Mouse (Mus musculus): ENCODE measurements around the gene Lrrc23.

Gene Lrrc23

DNA sequence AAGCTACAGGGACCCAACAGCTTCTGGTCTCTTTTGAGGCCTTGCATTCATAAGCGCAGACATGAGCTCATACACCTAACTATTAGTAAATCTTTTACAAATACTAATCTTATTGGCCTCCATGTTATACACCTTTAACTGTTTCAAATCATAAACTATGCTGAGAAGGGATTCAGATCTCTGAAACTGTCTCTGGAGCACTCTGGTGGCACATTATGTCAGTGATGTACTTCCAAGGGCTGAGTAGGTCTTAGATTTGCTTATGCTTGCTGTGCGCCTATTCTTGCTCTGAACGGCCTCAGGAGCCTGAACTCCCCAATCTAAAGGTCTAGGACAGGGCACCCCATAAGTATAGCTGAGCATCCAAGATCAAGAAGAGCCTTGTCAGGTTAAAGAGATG is 37.7 kb downstream of the Lrrc23 start:
- no peak for DNase-seq (ENCODE audit: low spot score)

DNA sequence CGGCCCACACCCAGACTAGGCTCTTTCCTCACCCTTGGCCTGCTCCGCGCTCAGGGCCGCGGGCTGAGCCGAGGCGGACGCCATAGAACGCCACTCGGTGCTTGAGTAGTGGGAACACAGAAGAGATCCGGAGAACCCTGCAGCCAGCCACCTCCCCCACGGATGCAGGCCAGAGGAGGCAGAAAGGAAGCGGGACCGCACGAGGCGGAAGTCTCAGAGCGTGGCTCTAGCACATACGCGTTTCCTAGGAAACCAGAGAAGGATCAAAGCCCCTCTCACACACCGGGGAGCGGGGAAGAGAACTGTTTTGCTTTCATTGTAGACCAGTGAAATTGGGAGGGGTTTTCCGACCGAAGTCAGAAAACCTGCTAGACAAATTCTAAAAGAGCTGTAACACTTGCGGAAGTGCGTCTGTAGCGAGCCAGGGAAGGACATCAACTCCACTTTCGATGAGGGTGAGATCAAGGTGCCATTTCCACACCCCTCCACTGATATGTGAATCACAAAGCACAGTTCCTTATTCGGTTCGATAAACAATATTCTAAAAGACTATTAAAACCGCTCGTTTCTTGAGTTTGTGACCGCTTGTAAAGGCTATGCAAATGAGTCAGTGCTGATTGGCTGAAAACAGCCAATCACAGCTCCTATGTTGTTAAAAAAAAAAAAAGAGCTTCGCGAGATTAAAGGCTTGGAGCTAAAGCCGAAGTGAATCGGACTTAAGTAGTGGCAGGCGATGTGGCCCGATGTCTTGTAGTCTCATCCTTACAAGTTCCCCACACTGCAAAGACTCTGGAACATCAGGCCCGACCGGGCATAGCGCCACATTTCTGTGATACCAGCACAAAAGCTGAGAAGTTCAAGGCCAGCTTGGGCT is 38.4 kb downstream of the Lrrc23 start, which contains the start of gene Grcc10:
Gene Grcc10 (minus strand): TSS at position 487 of the 874 bp plus-strand sequence.
- peak; percentile 74 for DNase-seq (ENCODE audit: low spot score)

DNA sequence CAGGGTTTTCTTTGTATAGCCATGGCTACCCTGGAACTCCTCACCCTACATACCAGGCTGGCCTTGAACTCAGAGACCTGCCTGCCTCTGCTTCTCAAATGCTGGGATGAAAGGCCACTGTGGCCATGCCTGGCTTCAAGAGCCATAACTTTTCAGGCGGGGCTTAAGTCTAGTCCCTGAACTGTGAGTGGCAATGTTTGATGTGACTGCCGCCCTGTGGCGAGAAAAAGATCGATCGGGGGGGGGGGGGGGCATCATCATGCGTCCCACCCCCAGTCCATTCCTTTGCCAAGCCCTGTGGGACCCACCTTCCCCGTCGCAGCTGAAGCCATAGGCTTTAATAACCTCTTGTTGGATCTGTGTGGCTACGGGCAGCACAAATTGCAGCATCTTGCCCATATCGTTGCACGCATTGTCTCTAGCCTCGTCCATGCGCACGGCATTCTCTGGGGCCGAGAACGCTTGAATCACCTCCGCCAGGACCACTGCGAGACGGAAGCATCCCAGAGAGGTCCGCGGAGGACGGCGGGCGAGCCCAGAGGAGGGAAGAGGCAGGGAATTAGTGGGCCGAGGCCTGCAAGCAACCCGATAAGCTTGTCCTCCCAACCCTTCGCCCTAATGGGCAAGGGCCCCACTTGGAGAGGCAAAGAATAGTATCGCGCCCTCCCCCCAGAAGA is 39.2 kb downstream of the Lrrc23 start:
- no peak for DNase-seq (ENCODE audit: low spot score)

DNA sequence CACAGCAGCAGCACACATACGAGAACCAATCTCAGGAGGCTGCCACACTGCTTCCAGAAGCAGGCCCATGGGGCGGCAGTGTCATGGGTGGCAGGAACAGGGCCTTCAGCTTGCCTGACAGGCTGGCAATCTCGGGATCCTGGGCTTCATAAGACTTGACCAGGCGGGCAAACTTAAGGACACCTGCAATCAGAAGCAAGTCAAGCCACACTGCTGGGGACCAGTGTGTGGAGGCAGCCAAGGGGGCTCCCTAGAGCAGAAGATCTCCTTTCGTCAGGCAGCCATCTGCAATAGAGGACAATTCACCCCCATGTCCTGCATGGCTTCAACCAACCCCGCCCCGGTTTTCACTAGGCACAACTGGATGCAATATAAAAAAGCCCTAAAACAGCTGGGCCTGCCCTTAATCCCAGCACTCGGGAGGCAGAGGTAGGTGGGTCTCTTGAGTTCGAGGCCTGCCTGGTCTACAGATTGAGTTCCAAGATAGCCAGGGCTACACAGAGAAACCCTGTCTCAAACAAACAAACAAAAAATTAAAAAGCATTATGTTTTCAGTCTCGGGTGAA is 40.2 kb downstream of the Lrrc23 start:
- no peak for DNase-seq (ENCODE audit: low spot score)

DNA sequence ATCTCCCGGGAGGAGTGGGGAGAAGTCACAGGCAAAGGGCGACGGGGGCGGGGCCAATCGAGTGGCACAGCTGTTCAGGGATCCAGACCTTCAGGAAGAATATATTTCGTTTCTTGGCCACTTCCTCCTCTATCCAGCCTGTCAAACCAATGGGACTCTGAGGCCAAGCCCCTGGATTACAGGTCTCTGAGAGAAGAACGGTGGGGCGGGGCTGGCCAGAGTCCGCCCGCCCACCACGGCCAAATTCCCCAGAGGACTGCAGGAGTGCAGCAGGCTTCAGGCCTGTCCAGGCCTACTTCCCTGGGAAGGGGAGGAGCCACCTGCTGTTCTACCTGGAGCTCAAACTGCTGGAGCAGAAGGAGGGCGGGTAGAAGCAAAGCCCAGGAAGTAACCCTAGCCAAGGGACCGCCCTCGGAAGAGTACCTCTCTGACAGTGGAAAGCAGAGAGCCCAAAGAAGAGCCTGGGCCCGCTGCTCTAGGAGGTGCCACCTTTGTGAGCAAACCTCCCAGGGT is 41.0 kb downstream of the Lrrc23 start, which contains the start of gene Ptpn6:
Gene Ptpn6 (minus strand): TSS at position 204 of the 513 bp plus-strand sequence.
- DNase-seq (ENCODE audit: low spot score) = no peak

DNA sequence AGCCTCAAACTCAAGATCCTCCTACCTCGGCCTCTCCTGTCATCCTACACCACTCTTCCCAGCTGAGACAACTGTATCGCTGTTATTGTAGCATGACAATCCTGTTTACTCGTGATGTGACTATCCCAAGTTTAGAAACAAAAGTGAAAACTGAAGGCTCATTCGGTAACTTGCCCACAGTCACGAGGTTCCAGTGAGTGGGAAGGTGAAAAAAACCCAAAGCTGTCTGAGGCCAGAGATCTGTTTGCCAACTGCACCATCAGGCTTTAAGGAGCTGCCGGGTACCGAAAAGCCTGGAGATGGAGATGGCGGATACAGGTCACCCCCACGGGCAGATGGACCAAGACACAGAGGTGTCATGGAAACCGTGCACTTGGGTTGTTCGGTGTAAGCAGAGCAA is 42.5 kb downstream of the Lrrc23 start:
- DNase-seq (ENCODE audit: low spot score) = no peak

DNA sequence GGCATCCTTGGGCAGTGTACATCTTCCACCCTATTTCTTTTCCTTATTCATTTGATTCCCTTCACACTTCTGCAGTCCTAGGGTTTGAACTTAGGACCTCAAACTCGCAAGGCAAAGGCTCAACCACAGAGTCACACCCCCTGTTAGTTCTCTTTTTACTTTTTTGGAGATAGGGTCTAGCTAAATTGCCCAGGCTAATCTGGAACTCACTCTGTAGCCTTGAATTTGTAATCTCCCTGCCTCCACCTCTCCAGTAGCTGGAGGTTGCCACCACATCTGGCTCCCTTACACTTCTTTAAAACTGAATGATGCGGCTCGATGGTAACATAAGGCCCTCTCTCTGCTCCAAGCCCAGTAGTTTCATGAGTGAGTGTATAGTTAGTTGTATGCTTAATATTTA is 45.1 kb downstream of the Lrrc23 start:
- no peak for DNase-seq (ENCODE audit: low spot score)

DNA sequence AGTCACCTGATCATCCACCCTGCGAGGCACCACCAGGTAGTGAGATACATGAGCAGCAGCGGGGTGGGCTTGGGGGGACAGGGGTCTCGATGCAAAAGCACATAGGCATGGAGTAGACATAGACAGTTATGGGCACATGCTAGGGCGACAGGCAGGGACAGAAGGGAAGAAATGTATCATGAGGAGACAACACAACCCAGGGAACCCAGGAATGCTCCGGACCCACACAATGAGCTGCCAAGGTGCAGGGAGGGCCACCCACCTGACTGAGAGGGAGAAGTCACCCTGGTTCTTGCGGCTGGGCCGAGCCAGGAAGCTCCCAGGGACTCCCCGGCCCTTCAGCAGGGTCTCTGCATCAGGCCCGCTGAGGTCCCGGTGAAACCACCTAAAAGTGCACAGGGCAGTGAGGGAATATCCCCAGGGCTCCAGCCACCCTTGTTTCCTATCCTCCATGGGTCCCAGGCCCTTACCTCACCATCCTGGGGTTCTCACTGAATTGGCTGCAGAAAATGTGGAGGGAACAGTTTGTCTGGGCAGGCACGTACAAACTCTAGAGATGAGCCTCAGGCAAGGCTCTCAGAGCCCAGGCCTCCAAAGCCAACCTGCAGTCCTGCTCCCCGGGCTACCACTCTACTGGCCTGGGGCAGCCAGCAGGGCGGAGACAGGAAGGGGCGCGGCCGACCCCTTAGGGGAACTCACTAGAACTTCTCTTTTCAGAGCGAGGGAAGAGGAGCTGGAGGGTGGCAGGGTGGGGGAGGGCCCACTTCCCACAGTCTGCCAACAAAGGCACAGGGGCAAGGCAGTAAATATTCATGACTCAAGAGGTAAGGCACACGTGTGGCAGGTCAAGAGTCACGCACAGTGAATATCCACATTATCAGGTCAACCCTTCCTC is 46.8 kb downstream of the Lrrc23 start:
- no peak for DNase-seq (ENCODE audit: low spot score)

DNA sequence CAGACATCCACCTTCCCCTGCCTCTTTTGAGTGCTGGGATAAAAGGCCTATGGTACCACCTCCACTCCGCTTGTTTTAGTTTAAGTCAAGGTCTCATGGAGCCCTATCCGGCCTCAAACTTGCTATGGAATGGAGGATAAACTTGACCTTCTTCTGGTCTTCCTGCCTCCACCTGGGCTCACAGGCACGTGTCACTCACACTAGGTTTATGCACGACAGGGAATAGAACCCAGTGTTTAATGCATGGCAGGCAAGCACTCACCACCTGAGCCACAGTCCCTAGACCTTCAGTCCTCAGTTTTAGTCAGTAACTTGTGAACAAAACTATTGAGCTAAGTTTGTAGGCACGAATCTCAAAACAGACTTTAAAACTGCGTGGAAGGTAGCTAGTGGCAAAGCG is 48.5 kb downstream of the Lrrc23 start:
- no peak for DNase-seq (ENCODE audit: low spot score)

DNA sequence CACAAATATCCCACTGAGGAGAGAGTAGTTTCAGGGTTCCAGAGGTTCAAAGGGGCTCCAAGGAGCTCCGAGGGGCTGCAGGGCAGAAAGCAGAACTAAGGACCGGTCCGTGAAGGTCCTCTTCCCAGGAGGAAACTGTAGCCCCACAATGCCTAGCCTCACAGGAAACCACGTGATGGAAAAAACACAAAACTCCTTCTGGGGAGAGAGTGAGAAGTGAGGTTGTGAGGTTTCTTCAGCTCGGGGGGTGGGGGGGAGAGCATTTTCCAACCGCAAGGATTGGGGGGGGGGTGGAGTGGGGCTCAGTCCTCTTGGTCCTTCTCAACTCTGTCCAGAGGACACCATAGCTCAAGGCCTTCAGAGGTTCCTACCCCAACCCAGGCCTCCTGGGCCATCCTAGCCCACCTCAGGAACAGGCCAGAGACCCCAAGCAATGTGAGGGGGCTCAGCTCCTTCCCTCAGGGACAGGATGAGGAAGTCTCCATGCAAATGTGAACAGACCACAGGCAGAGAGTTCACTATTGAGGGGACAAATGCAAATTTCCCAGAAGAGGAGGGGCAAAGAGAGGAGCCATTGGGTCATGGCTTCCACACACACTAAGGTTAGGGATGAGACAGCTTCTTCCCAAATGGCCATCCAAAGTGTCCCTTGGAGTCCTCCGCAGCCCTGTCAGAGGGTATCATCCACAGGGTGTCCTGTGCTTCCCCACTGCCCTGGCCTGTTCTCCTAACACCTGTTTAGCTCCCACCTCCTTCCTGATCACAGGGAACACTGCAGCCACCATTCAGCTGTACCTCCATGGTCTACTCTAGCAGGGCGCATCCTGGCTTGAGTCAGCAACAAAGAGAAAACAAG is 49.4 kb downstream of the Lrrc23 start:
- no peak for DNase-seq (ENCODE audit: low spot score)

DNA sequence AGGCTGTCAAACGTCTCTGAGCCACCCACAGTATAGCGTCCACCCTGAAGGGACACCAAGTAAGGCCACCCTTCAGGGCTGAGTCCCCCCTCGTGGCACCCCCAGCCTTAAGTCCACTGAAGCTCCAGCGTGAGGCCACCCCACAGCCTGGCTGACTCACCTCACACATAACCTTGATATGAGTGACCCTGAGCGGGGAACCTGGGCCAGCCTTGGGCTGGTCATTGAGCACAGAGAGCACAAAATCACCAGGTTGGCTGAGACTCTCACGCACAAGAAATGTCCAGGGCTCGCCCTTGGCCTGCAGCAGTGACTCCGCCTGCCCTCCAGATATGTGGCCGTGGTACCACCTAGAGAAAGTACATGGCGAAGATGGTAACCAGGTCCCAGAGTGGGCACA is 50.9 kb downstream of the Lrrc23 start:
- DNase-seq (ENCODE audit: low spot score) = no peak

DNA sequence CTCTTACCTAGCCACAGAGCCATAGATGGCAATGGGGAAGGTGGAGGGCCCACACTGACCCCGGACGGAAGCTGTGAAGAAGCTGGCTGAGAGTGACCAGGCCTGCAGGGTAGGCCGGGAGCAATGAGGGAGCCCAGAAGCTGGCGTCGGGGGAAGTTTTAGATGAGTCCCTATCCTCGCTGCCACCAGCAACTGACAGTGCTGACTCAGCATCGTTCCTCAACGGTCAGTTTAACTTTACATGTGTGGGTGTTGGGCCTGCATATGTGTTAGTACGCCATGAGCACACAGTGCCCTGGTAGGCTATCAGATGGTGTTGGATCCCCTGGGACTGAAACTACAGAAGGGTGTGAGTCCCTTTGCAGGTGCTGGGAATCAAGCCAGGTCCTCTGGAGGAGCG is 55.1 kb downstream of the Lrrc23 start:
- DNase-seq (ENCODE audit: low spot score) = no peak

DNA sequence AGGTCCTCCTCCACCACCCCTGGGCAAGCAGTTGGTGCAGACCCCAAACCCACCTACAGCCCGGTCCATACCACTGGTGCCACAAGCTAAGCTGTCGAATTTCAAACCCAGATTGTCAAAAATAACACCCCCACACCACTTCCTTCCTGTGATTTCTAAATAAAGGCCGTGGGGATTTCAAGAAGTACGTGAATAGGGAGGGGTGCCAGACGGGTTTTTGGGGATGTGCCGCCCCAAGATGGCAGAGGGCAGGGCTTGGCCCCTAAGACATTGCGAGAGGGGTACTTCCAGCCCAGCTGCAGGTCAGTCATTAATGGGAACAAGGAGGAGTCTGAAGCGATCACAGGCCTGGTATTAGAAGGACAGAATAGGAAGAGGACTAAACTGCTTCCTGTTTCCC is 56.0 kb downstream of the Lrrc23 start:
- DNase-seq (ENCODE audit: low spot score) = no peak

DNA sequence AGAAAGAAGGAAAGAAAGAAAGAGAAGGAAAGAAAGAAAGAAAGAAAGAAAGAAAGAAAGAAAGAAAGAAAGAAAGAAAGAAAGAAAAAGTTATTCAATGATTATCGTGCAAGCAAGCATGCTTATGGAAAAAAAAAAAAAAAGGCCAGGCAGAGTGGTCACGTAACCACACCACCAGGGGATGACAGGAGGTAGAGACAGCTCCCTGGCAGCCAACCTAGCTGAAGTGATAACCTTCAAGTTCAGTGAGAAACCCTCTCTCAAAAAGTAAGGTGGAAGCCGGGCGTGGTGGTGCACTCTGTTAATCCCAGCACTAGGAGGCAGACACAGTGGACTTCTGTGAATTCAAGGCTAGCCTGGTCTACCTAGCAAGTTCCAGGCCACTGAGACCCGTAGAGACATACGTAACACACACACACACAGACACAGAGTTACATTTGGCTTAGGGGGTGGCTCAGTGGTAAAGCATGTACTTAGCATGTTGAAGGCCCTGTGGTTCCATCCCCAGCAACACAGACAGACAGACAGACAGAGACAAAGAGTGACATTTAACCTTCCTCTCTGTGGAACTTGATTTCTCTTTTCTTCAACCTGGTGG is 56.6 kb downstream of the Lrrc23 start:
- no peak for DNase-seq (ENCODE audit: low spot score)

DNA sequence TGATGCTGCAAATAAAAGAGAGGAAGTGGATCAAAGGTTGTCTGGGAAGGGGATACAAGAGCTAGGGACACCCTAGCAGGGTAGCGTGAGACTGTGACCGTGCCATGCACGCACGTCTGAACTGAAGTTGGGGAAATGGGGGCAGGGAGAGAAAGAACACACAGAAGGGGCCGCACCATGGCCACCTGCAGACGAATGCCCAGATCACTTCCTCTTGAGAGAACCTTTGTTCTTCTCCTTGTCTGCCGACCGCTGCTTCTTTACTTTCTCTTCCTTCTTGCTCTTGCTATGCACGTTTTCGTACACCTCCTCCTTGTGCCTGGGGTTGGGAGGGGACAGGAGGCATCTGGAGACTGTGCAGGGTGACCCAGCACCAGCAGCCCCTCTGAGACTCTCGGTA is 58.6 kb downstream of the Lrrc23 start:
- DNase-seq (ENCODE audit: low spot score) = no peak

Measured in ovary, postnatal 10 days (tissue).